Mouse (Mus musculus) hindbrain, embryonic 15.5 days (tissue): ENCODE measurements at regions not wholly inside any gene's neighbourhood (a gene's known extent, or its start where the extent isn't known, plus 50 kb on each side); places are given as distances from the start of the nearest gene placed in this dataset.

Source experiments
- ATAC-seq: fragments of 200-750 bp; cut with Nextera tagmentation; 2 replicates; pipeline ENCODE4 v1.8.0; 2017; ENCODE audit warnings: low read depth, moderate number of reproducible peaks, moderate TSS enrichment; ENCODE audit not compliant: low FRiP score
- H3K27ac ChIP-seq: fragments of 300-500 bp; sonication (generic); replicated peaks from 2 replicates; pipeline ENCODE4 v1.5.1; 2015; ENCODE audit warnings: mild to moderate bottlenecking, inconsistent platforms
- H3K27me3 ChIP-seq: fragments of 300-500 bp; sonication (generic); 2 replicates; pipeline ENCODE4 v1.6.1; 2015; ENCODE audit warnings: control low read depth, inconsistent platforms
- H3K36me3 ChIP-seq: fragments of 300-500 bp; sonication (generic); 2 replicates; pipeline ENCODE4 v1.6.1; 2015; ENCODE audit warnings: control low read depth, inconsistent platforms
- H3K4me1 ChIP-seq: fragments of 300-500 bp; sonication (generic); replicated peaks from 2 replicates; pipeline ENCODE4 v1.6.1; 2015; ENCODE audit warnings: control low read depth, inconsistent platforms
- H3K4me2 ChIP-seq: fragments of 300-500 bp; sonication (generic); 2 replicates; pipeline ENCODE4 v1.6.1; 2015; ENCODE audit warnings: moderate library complexity, mild to moderate bottlenecking, inconsistent platforms
- H3K4me3 ChIP-seq: fragments of 300-500 bp; sonication (generic); 2 replicates; pipeline ENCODE4 v1.5.1; 2015; ENCODE audit warnings: mild to moderate bottlenecking, inconsistent platforms
- H3K9ac ChIP-seq: fragments of 300-500 bp; sonication (generic); 2 replicates; pipeline ENCODE4 v1.6.1; 2015; ENCODE audit warnings: inconsistent platforms
- H3K9me3 ChIP-seq: fragments of 300-500 bp; sonication (generic); 2 replicates; pipeline ENCODE4 v1.6.1; 2016; ENCODE audit warnings: control low read depth, inconsistent platforms
- WGBS: fragments of 180-500 bp; shearing (Covaris S2); methylation state at CpG from one replicate; pipeline ENCODE4 v1.1.7; 2015; 5-methylcytosine and 5-hydroxymethylcytosine counted together

DNA sequence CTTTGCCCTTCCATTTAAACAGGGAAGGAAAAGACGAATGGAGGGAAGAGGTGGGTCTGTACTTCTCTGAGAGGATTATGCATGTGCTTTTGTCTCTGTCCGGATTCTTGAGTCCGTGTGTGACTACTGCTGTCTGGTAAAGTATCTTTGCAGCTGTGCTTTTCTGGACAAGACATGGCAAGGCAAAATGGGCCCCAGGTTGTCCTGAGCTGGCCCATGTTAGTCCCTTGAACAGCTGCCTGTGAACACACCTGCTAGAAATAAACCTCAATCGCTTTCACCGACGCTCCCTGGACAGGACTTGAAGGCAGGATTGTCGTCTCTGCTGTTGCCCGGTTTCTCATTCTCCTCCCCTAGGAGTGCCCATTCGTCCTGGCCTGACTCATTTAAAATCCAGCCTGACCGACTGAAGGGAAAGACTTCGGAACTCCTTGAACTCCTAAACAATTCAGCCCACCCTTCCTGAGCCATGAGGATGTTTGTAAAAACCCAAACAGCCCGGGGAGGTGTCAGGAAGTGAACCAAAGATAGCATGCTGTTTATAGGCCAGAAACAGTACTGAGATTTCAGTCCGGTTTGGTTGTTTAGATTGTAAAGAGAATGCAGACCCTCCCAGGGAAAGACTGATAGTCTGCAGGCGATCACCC, 281.7 kb downstream of the Qk start:
- 42% methylated on average over 14 of the region's 14 CpGs for WGBS
- H3K4me3 ChIP-seq, result no peak overlapping the region
- no peak for ATAC-seq

GRCm38 (mm10) chr17:10033510-10033909, 286.1 kb downstream of the Qk start:
- ATAC-seq, result no peak
- H3K9me3 ChIP-seq, result no peaks in the 10 kb centered on the region
- H3K27me3 ChIP-seq, result no peaks in the 10 kb centered on the region
- no peak overlapping the region for H3K4me3 ChIP-seq
- H3K4me2 ChIP-seq, result no peak overlapping the region
- no peaks in the 10 kb centered on the region for H3K36me3 ChIP-seq
- WGBS, result 64% methylated on average over 4 of the region's 4 CpGs
- H3K27ac ChIP-seq, result no peak overlapping the region
- H3K4me1 ChIP-seq, result 0 out of 2 replicates have a peak, but pooled peaks cover 6% of the 10 kb centered on the region
- no peak overlapping the region for H3K9ac ChIP-seq

More for the DNA sequence above, 281.7 kb downstream of the Qk start:
- Histone ChIP-seq H3K9ac (no peak overlapping the region), H3K27me3 (no peaks in the 10 kb centered on the region), H3K4me2 (no peak overlapping the region), H3K9me3 (no peaks in the 10 kb centered on the region), H3K4me1 (no peaks in the 10 kb centered on the region; the same call in 1 of the 2 replicates), H3K27ac (no peak overlapping the region), H3K36me3 (no peaks in the 10 kb centered on the region)

- Histone ChIP-seq H3K4me2 (no peak overlapping the region), H3K4me3 (no peak overlapping the region), H3K27ac (no peak overlapping the region), H3K9me3 (no peaks in the 10 kb centered on the region), H3K27me3 (no peaks in the 10 kb centered on the region), H3K36me3 (no peaks in the 10 kb centered on the region), H3K4me1 (0 out of 2 replicates have a peak, but pooled peaks cover 6% of the 10 kb centered on the region), H3K9ac (no peak overlapping the region)
- no peak for ATAC-seq
- 81% methylated on average over 3 of the region's 3 CpGs for WGBS
Measured at GRCm38 (mm10) chr17:10031033-10031432, 288.6 kb downstream of the Qk start.

DNA sequence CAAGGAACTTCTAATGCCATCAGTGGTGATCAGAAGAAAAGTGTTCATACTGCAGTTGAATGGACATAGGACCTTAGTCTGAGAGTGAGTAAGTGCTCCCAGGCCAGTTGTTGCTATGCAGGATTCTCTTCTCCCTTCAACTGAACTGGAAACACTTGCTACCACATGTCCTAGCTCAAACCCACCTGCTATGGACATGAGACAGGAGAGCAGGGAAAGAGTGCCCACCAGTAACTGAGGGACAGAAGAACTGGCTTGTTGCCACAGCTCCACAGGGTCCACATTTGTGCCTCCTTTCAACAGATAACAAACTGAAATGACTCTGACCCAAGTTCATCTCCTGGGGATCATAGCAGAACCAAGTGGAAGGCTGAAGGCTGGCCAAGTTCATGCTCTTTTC, 292.9 kb downstream of the Qk start:
- H3K9ac ChIP-seq, result no peak overlapping the region
- no peak for ATAC-seq
- H3K4me2 ChIP-seq, result no peak overlapping the region
- H3K27ac ChIP-seq, result no peak overlapping the region
- no peak overlapping the region for H3K4me3 ChIP-seq
- H3K9me3 ChIP-seq, result no peaks in the 10 kb centered on the region
- no peaks in the 10 kb centered on the region for H3K36me3 ChIP-seq
- no peaks in the 10 kb centered on the region for H3K27me3 ChIP-seq
- H3K4me1 ChIP-seq, result 0 out of 2 replicates have a peak, but pooled peaks cover 6% of the 10 kb centered on the region

DNA sequence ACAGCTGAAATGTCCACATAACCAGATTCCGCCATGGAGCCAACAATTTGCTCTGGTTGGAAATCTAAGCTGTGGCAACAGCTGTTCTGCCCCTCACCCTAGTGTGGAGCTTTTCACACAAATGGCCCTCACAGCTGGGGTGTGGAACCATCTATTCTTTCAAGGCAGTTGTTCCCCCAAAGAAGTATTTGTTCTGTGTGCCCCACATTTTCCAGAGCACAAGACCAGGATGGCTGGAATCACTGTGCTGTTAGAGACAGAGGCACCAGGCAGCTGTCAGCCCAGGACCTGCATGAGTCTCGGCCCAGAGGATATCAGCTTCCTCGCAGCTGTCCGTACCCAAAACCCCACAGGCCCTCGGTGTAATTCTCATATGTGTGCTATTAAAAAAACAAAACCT, 294.4 kb downstream of the Qk start:
- 76% methylated on average over 5 of the region's 5 CpGs for whole genome bisulfite sequencing
- Histone ChIP-seq H3K9ac (no peak overlapping the region), H3K9me3 (no peaks in the 10 kb centered on the region), H3K4me2 (no peak overlapping the region), H3K27ac (no peak overlapping the region), H3K27me3 (no peaks in the 10 kb centered on the region), H3K4me1 (no peaks in the 10 kb centered on the region), H3K4me3 (no peak overlapping the region), H3K36me3 (no peaks in the 10 kb centered on the region)
- no peak for ATAC-seq

GRCm38 (mm10) chr17:10024323-10024722, 295.3 kb downstream of the Qk start:
- H3K27ac ChIP-seq, result no peak overlapping the region
- no peaks in the 10 kb centered on the region for H3K9me3 ChIP-seq
- H3K4me1 ChIP-seq, result no peaks in the 10 kb centered on the region
- no peaks in the 10 kb centered on the region for H3K36me3 ChIP-seq
- no peak overlapping the region for H3K4me2 ChIP-seq
- no peaks in the 10 kb centered on the region for H3K27me3 ChIP-seq
- H3K9ac ChIP-seq, result no peak overlapping the region
- ATAC-seq, result no peak
- H3K4me3 ChIP-seq, result no peak overlapping the region

DNA sequence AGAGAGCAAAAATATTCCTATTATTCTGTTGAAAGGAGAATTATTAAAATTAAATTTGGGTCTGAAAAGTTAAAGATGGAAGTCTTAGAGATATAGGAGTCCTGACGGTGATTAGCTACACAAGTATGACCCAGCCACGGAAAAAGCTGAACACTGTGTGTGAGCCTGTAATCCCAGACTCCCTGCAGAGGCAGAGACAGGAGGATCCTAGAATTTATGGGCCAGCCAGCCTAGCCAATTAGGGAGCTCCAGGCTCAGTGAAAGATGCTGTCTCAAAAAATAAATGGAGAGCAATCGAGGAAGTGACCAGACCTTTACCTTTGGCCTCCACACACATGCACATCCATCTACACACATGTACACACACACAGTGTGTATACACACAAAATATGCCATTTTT, 307.5 kb downstream of the Qk start:
- ATAC-seq, result no peak

GRCm38 (mm10) chr17:10011728-10012127, 307.9 kb downstream of the Qk start:
- no peaks in the 10 kb centered on the region for H3K4me1 ChIP-seq
- H3K27me3 ChIP-seq, result no peaks in the 10 kb centered on the region
- H3K4me3 ChIP-seq, result no peak overlapping the region
- no peaks in the 10 kb centered on the region for H3K9me3 ChIP-seq
- whole genome bisulfite sequencing, result 38% methylated on average over 8 of the region's 8 CpGs
- ATAC-seq, result no peak
- H3K36me3 ChIP-seq, result no peaks in the 10 kb centered on the region
- H3K9ac ChIP-seq, result no peak overlapping the region
- no peak overlapping the region for H3K4me2 ChIP-seq
- H3K27ac ChIP-seq, result no peak overlapping the region

More for the DNA sequence above, 307.5 kb downstream of the Qk start:
- no peak overlapping the region for H3K27ac ChIP-seq
- H3K4me2 ChIP-seq, result no peak overlapping the region
- H3K36me3 ChIP-seq, result no peaks in the 10 kb centered on the region
- H3K27me3 ChIP-seq, result no peaks in the 10 kb centered on the region
- H3K4me1 ChIP-seq, result no peaks in the 10 kb centered on the region
- WGBS, result 40% methylated on average over 3 of the region's 3 CpGs
- no peak overlapping the region for H3K4me3 ChIP-seq
- H3K9ac ChIP-seq, result no peak overlapping the region
- no peaks in the 10 kb centered on the region for H3K9me3 ChIP-seq

DNA sequence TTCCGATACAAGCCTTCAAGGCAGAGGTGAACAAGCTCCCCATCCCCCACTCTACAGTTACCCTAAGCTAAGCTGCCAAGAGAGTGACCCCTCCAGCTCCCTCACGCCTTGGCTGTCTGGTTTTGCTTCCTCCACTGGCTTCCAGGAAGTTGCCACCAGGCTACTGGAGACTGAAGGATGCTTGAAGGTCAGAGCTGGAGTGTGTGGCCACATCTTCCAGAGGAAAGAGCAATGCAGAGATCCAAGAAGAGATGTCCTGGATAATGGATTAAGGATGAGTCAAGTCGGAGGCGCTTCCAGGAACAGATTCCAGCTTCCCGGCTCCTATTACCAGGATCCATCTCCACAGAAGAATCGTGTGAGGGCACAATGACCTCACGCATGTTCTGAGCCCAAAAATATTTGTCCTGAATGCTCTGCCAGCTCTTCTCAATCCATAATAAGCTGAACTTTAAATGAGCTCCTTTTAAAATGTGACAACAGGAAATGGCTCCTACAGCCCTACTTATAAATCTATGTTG, 318.5 kb downstream of the Qk start:
- Histone ChIP-seq H3K9ac (no peak overlapping the region), H3K36me3 (no peaks in the 10 kb centered on the region), H3K9me3 (no peaks in the 10 kb centered on the region), H3K4me1 (no peaks in the 10 kb centered on the region), H3K4me2 (no peak overlapping the region), H3K27ac (no peak overlapping the region), H3K27me3 (no peaks in the 10 kb centered on the region), H3K4me3 (no peak overlapping the region)
- ATAC-seq, result no peak
- WGBS, result 73% methylated on average over 7 of the region's 7 CpGs

DNA sequence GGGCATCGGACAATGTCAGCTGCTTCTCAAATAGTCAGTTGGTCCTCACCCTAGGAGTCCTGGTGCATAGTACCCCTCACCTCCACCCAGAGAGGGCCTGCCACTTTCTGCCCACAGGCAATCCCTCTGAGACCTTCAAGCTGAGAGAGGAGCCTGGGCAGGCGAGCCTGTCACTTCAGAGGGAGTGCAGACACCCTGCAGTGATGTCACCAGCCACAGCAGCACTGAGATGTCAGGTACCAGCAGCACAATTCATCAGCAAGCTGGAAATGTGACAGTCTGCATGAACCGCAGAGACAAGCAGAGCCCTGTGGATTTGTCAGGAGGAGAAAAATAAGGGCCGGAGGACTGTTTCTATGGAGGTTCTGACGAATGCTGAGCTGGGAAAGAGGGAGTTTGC, 324.3 kb downstream of the Qk start:
- no peak overlapping the region for H3K4me2 ChIP-seq
- no peak overlapping the region for H3K27ac ChIP-seq
- no peaks in the 10 kb centered on the region for H3K4me1 ChIP-seq
- no peaks in the 10 kb centered on the region for H3K9me3 ChIP-seq
- WGBS, result 55% methylated on average over 5 of the region's 5 CpGs
- no peak overlapping the region for H3K9ac ChIP-seq
- ATAC-seq, result no peak
- no peaks in the 10 kb centered on the region for H3K36me3 ChIP-seq
- no peak overlapping the region for H3K4me3 ChIP-seq
- no peaks in the 10 kb centered on the region for H3K27me3 ChIP-seq

DNA sequence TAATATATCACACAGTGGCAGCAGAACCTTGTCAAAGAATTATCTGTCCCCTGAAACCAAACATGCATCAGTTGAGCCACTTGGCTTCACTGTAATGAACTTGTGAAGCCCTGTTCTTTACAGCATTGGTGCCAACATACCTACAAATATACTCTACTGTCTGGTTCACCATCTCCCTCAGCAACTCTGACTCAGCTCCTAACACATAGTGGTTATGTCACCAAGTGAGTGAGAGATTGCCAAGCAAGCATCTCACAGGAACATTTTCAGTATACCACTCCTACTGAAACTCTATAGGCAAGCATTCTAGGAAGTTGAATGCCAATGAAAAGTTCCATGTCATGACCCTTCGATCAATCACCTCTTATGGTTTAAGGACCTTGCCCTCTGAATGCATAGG, 321.2 kb upstream of the Pabpc6 start:
- Histone ChIP-seq H3K4me3 (no peak overlapping the region), H3K36me3 (no peaks in the 10 kb centered on the region), H3K4me2 (no peak overlapping the region), H3K9me3 (no peaks in the 10 kb centered on the region), H3K27ac (no peak overlapping the region), H3K27me3 (no peaks in the 10 kb centered on the region), H3K4me1 (peaks cover 8% of the 10 kb centered on the region; the same call in 1 of the 2 replicates), H3K9ac (no peak overlapping the region)
- ATAC-seq, result no peak
- WGBS, result 89% methylated on average over 1 of the region's 1 CpGs

- H3K36me3 ChIP-seq, result no peaks in the 10 kb centered on the region
- H3K9ac ChIP-seq, result no peak overlapping the region
- no peaks in the 10 kb centered on the region for H3K9me3 ChIP-seq
- WGBS, result 95% methylated on average over 3 of the region's 3 CpGs
- ATAC-seq, result no peak
- H3K4me1 ChIP-seq, result peaks cover 4% of the 10 kb centered on the region
- H3K27me3 ChIP-seq, result no peaks in the 10 kb centered on the region
- no peak overlapping the region for H3K4me2 ChIP-seq
- H3K4me3 ChIP-seq, result no peak overlapping the region
- H3K27ac ChIP-seq, result no peak overlapping the region
Measured at GRCm38 (mm10) chr17:9981273-9981672, 311.8 kb upstream of the Pabpc6 start.

DNA sequence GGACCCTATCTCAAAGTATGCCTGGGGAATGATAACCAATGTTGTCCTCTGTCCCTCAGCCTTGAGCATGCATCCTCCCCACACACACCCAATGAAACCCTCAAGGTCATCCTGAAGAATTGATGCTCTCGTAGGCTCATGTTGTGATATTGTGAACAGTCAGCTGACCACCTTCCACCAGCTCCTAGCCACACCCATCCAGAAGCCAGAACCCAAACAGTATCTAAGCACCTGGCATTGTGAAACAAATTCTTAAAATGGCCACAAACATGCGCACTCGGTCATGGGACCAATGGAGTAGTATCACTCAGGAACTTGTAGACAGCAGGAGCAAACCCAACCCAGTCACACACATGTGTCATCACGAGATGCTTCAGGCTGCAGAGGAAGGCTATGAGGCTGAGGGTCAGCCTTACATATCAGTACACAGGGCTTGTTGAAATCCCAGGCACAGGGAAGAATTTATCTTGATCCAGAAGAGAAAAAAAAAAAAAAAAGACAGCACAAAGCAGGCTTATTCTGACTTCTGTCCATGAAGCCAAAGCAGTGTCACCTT, 307.4 kb upstream of the Pabpc6 start:
- H3K27me3 ChIP-seq, result no peaks in the 10 kb centered on the region
- peaks cover 4% of the 10 kb centered on the region for H3K4me1 ChIP-seq
- no peak overlapping the region for H3K9ac ChIP-seq
- no peaks in the 10 kb centered on the region for H3K9me3 ChIP-seq
- H3K4me2 ChIP-seq, result no peak overlapping the region
- ATAC-seq, result no peak
- 92% methylated on average over 4 of the region's 4 CpGs for WGBS
- no peak overlapping the region for H3K4me3 ChIP-seq
- H3K27ac ChIP-seq, result no peak overlapping the region
- no peaks in the 10 kb centered on the region for H3K36me3 ChIP-seq
